Mouse (Mus musculus) cerebellum, adult 2 months (tissue): Measurements from ENCODE around the gene Bcas3.

Source experiments
- CTCF ChIP-seq: fragments of 200-500 bp; IDR thresholded peaks from 2 replicates; pipeline ENCODE4 v1.5.1; 2011; ENCODE audit warnings: low read depth, mild to moderate bottlenecking, control low read depth, low read length, moderate library complexity, borderline replicate concordance; ENCODE audit not compliant: insufficient read depth
- POLR2A ChIP-seq: fragments of 200-500 bp; IDR thresholded peaks from 2 replicates; pipeline ENCODE4 v1.6.1; 2011; ENCODE audit warnings: low read length, control low read depth, borderline replicate concordance; ENCODE audit not compliant: insufficient read depth

DNA sequence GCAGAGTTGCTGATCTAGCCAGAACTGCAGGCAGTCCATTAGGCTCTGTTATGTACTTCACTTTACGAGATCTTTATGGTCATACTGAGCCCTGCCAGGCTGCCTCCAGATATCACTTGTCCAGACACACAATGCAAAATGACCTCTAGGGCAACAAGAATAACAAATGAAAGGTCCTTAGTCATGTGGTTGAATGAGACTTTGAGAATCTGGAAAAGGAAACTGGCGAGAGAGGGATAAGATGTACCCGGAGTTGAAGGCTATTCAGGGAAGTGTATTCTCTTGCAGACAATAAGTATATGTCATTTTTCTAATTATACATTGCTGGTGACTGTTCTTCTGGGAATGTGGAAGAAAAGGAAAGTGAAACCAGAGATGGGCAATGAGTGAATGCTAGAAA is 218.1 kb downstream of the Bcas3 start:
- TF ChIP-seq POLR2A (no peak), CTCF (no peak)
